Mouse (Mus musculus): Measurements from ENCODE around the gene Thumpd3.

GRCm38 (mm10) chr6:113025774-113026173 lies 20.3 kb upstream of the Thumpd3 start:
- TF ChIP-seq CTCF (IDR thresholded peaks at IDR 0.05 in 2 of 3, conservative IDR thresholded peaks at IDR 0.05 in 1 of 3; ENCODE audit: control insufficient read depth in 1 of 3, insufficient read depth in 1 of 3, low read depth in 2 of 3, low read length in 3 of 3, poor library complexity in 1 of 3, severe bottlenecking in 1 of 3): no peak
- no peak for TF ChIP-seq POLR2A (IDR thresholded peaks at IDR 0.05; ENCODE audit: control insufficient read depth in 1 of 2, insufficient read depth in 1 of 2, low read depth in 1 of 2, low read length in 2 of 2, poor library complexity in 1 of 2)
- TF ChIP-seq ZC3H11A (IDR thresholded peaks at IDR 0.05; ENCODE audit: low read depth, low read length): no peak
